Mouse (Mus musculus): Measurements from ENCODE around the gene Myo1c.
"Not testable (repeated sequence)": the region's sequence is repeated elsewhere in the genome, so short reads cannot be mapped to it uniquely, and the experiment has no call there.

Myo1c gene

GRCm38 (mm10) chr11:75669853-75670200, 19.5 kb downstream of the Myo1c start:
- no peak for DNase-seq

- no peak for DNase-seq
These were observed 21.3 kb downstream of the Myo1c start for GRCm38 (mm10) chr11:75671426-75672180.

- no peak for DNase-seq
These were observed 23.1 kb downstream of the Myo1c start for GRCm38 (mm10) chr11:75673411-75673810.

- DNase-seq: no peak
These were observed 24.6 kb downstream of the Myo1c start for GRCm38 (mm10) chr11:75674875-75675274.

GRCm38 (mm10) chr11:75677881-75678746, 27.8 kb downstream of the Myo1c start:
- DNase-seq: no peak

GRCm38 (mm10) chr11:75678747-75679438, 28.6 kb downstream of the Myo1c start, which contains the start of gene Crk:
TSS of gene Crk (plus strand) at chr11:75679259.
- peak; percentile 99 for DNase-seq

GRCm38 (mm10) chr11:75679439-75680171, 29.3 kb downstream of the Myo1c start:
- peak; percentile 78 for DNase-seq

- DNase-seq: no peak
These were observed 34.2 kb downstream of the Myo1c start for GRCm38 (mm10) chr11:75684462-75684861.

GRCm38 (mm10) chr11:75684956-75685355, 34.7 kb downstream of the Myo1c start:
- DNase-seq: no peak

GRCm38 (mm10) chr11:75687343-75687993, 37.2 kb downstream of the Myo1c start:
- peak; percentile 29 for DNase-seq

GRCm38 (mm10) chr11:75688132-75688531, 37.8 kb downstream of the Myo1c start:
- DNase-seq: no peak

- DNase-seq: no peak
These were observed 39.7 kb downstream of the Myo1c start for GRCm38 (mm10) chr11:75689977-75690376.

- no peak for DNase-seq
These were observed 40.7 kb downstream of the Myo1c start for GRCm38 (mm10) chr11:75691047-75691446.

GRCm38 (mm10) chr11:75693570-75693969, 43.3 kb downstream of the Myo1c start:
- no peak for DNase-seq

GRCm38 (mm10) chr11:75697464-75697863, 47.2 kb downstream of the Myo1c start:
- not testable (repeated sequence) for DNase-seq

GRCm38 (mm10) chr11:75700557-75700956, 50.3 kb downstream of the Myo1c start:
- no peak for DNase-seq

- DNase-seq: no peak
These were observed 52.5 kb downstream of the Myo1c start for GRCm38 (mm10) chr11:75702761-75703160.

- DNase-seq: no peak
These were observed 53.4 kb downstream of the Myo1c start for GRCm38 (mm10) chr11:75703748-75704147.

GRCm38 (mm10) chr11:75713949-75714348, 63.6 kb downstream of the Myo1c start:
- DNase-seq: peak; percentile 24

- no peak for DNase-seq
These were observed 65.3 kb downstream of the Myo1c start for GRCm38 (mm10) chr11:75715556-75715955.

- no peak for DNase-seq
These were observed 66.5 kb downstream of the Myo1c start for GRCm38 (mm10) chr11:75716661-75717325.

- DNase-seq: no peak
These were observed 72.0 kb downstream of the Myo1c start for GRCm38 (mm10) chr11:75722339-75722738.

Data from kidney, adult 18-20 months (tissue).